Mouse (Mus musculus) myocyte (in vitro differentiated cells): ENCODE data around the gene Slc32a1. TPM values are rescaled to one million over a fixed set of nuclear protein-coding genes. Genes with fewer than 3 reads are reported as not detected.

ENCODE experiments used
- H3K27me3 ChIP-seq: one replicate; pipeline ENCODE4 v1.6.1; 2011; ENCODE audit not compliant: control insufficient read depth, insufficient read depth, insufficient read length
- H3K36me3 ChIP-seq: one replicate; pipeline ENCODE4 v1.6.1; 2011; ENCODE audit not compliant: control insufficient read depth, insufficient read depth
- H3K4me2 ChIP-seq: one replicate; pipeline ENCODE4 v1.6.1; 2011; ENCODE audit warnings: low read depth, control low read depth
- H3K4me3 ChIP-seq: one replicate; pipeline ENCODE4 v1.5.1; 2011; ENCODE audit warnings: mild to moderate bottlenecking, control low read depth, moderate library complexity
- H3K79me2 ChIP-seq: one replicate; pipeline ENCODE4 v1.6.1; 2011; ENCODE audit not compliant: control insufficient read depth, insufficient read depth
- H3ac ChIP-seq: one replicate; pipeline ENCODE4 v1.6.1; 2011; ENCODE audit not compliant: control insufficient read depth, insufficient read length
- CEBPB ChIP-seq: IDR thresholded peaks from 2 replicates; pipeline ENCODE4 v1.6.1; 2011; ENCODE audit warnings: mild to moderate bottlenecking, moderate library complexity; ENCODE audit not compliant: poor library complexity, insufficient read depth, severe bottlenecking
- E2F4 ChIP-seq: IDR thresholded peaks from one replicate; pipeline ENCODE4 v1.6.1; 2011; ENCODE audit warnings: mild to moderate bottlenecking, control low read depth, moderate library complexity; ENCODE audit not compliant: insufficient read depth
- MAX ChIP-seq: IDR thresholded peaks from one replicate; pipeline ENCODE4 v1.6.1; 2011; ENCODE audit warnings: low read depth, mild to moderate bottlenecking, control low read depth
- MYOD1 ChIP-seq, 3 experiments: IDR thresholded peaks; one replicate each; pipeline ENCODE4 v1.6.1; 2011; ENCODE audit warnings: control low read depth in 2 of 3, low read depth in 2 of 3, mild to moderate bottlenecking in 2 of 3, moderate library complexity in 1 of 3; ENCODE audit not compliant: insufficient read length in 2 of 3, control insufficient read depth in 1 of 3
- MYOG ChIP-seq, 3 experiments: IDR thresholded peaks; one replicate each; pipeline ENCODE4 v1.6.1; 2011; ENCODE audit warnings: control low read depth in 2 of 3, low read depth in 2 of 3, mild to moderate bottlenecking in 2 of 3; ENCODE audit not compliant: insufficient read length in 2 of 3, control insufficient read depth in 1 of 3, insufficient read depth in 1 of 3
- POLR2A ChIP-seq: IDR thresholded peaks from one replicate; pipeline ENCODE4 v1.6.1; 2011; ENCODE audit warnings: low read depth, mild to moderate bottlenecking, control low read depth, moderate library complexity; ENCODE audit not compliant: insufficient read length
- POLR2AphosphoS2 ChIP-seq: IDR thresholded peaks from one replicate; pipeline ENCODE4 v1.6.1; 2011; ENCODE audit warnings: low read depth, control low read depth; ENCODE audit not compliant: insufficient read length
- REST ChIP-seq: IDR thresholded peaks from one replicate; pipeline ENCODE4 v1.6.1; 2011; ENCODE audit warnings: mild to moderate bottlenecking, control low read depth, moderate library complexity; ENCODE audit not compliant: insufficient read depth, insufficient read length
- SRF ChIP-seq: IDR thresholded peaks from one replicate; pipeline ENCODE4 v1.6.1; 2011; ENCODE audit warnings: low read depth; ENCODE audit not compliant: control insufficient read depth, insufficient read length
- TCF12 ChIP-seq: IDR thresholded peaks from one replicate; pipeline ENCODE4 v1.6.1; 2011; ENCODE audit warnings: mild to moderate bottlenecking, control low read depth; ENCODE audit not compliant: poor library complexity, insufficient read depth, severe bottlenecking
- TCF3 ChIP-seq: IDR thresholded peaks from one replicate; pipeline ENCODE4 v1.6.1; 2011; ENCODE audit warnings: low read depth, control low read depth; ENCODE audit not compliant: insufficient read length
- USF1 ChIP-seq: IDR thresholded peaks from one replicate; pipeline ENCODE4 v1.6.1; 2011; ENCODE audit warnings: low read depth, mild to moderate bottlenecking, control low read depth, moderate library complexity
- polyA plus RNA-seq: library from polyadenylated mRNA; unstranded; fragments of >200 nt; fragmentation: generic; extraction: Trizol; gene quantifications from one replicate; pipeline ENCODE4 v1.2.1, GENCODE M21; 2012; ENCODE audit warnings: missing spikeins

Gene Slc32a1
- polyA plus RNA-seq, 1 experiment: not detected

- Histone ChIP-seq H3ac (no peak overlapping the region), H3K27me3 (no peaks in the 10 kb centered on the region), H3K36me3 (no peaks in the 10 kb centered on the region), H3K4me2 (no peak overlapping the region), H3K79me2 (no peaks in the 10 kb centered on the region), H3K4me3 (no peak overlapping the region)
- TF ChIP-seq SRF: no peak
- no peak for TF ChIP-seq TCF3
- no peak for TF ChIP-seq TCF12
- no peak for TF ChIP-seq MYOG (IDR thresholded peaks at IDR 0.05; ENCODE audit: control insufficient read depth in 1 of 3, insufficient read depth in 1 of 3, insufficient read length in 2 of 3, low read depth in 2 of 3)
- no peak for TF ChIP-seq CEBPB
- no peak for TF ChIP-seq POLR2AphosphoS2
- TF ChIP-seq USF1: no peak
- TF ChIP-seq POLR2A: no peak
- no peak for TF ChIP-seq MYOD1 (IDR thresholded peaks at IDR 0.05; ENCODE audit: control insufficient read depth in 1 of 3, insufficient read length in 2 of 3, low read depth in 2 of 3)
- TF ChIP-seq E2F4: no peak
- TF ChIP-seq REST: no peak
- TF ChIP-seq MAX: no peak
These were observed 25.8 kb upstream of the Slc32a1 start for GRCm38 (mm10) chr2:158584621-158585358.

- Histone ChIP-seq H3ac (no peak overlapping the region), H3K27me3 (peaks cover 5% of the 10 kb centered on the region), H3K36me3 (no peaks in the 10 kb centered on the region), H3K4me2 (no peak overlapping the region), H3K4me3 (no peak overlapping the region), H3K79me2 (no peaks in the 10 kb centered on the region)
- TF ChIP-seq MYOD1 (IDR thresholded peaks at IDR 0.05; ENCODE audit: control insufficient read depth in 1 of 3, insufficient read length in 2 of 3, low read depth in 2 of 3) (no peak), REST (no peak), POLR2AphosphoS2 (no peak), POLR2A (no peak), TCF12 (no peak), TCF3 (no peak)
These were observed 21.9 kb upstream of the Slc32a1 start for GRCm38 (mm10) chr2:158588524-158589271.

- Histone ChIP-seq H3K36me3 (no peaks in the 10 kb centered on the region), H3ac (no peak overlapping the region), H3K4me2 (no peak overlapping the region), H3K79me2 (no peaks in the 10 kb centered on the region), H3K27me3 (peaks cover 5% of the 10 kb centered on the region), H3K4me3 (no peak overlapping the region)
- TF ChIP-seq POLR2AphosphoS2: no peak
- no peak for TF ChIP-seq MYOG (IDR thresholded peaks at IDR 0.05; ENCODE audit: control insufficient read depth in 1 of 3, insufficient read depth in 1 of 3, insufficient read length in 2 of 3, low read depth in 2 of 3)
- TF ChIP-seq TCF3: no peak
- TF ChIP-seq TCF12: no peak
- TF ChIP-seq POLR2A: no peak
- TF ChIP-seq MYOD1 (IDR thresholded peaks at IDR 0.05; ENCODE audit: control insufficient read depth in 1 of 3, insufficient read length in 2 of 3, low read depth in 2 of 3): no peak
- TF ChIP-seq USF1: no peak
- no peak for TF ChIP-seq SRF
- no peak for TF ChIP-seq E2F4
- TF ChIP-seq CEBPB: no peak
- TF ChIP-seq REST: no peak
- no peak for TF ChIP-seq MAX
These were observed 20.1 kb upstream of the Slc32a1 start for GRCm38 (mm10) chr2:158590495-158590894.

- Histone ChIP-seq H3K4me2 (no peak overlapping the region), H3K79me2 (no peaks in the 10 kb centered on the region), H3K27me3 (peaks cover 8% of the 10 kb centered on the region), H3ac (no peak overlapping the region), H3K36me3 (no peaks in the 10 kb centered on the region), H3K4me3 (no peak overlapping the region)
- TF ChIP-seq MYOD1 (IDR thresholded peaks at IDR 0.05; ENCODE audit: control insufficient read depth in 1 of 3, insufficient read length in 2 of 3, low read depth in 2 of 3) (no peak), TCF12 (no peak), USF1 (no peak), E2F4 (no peak), REST (no peak), MYOG (IDR thresholded peaks at IDR 0.05; ENCODE audit: control insufficient read depth in 1 of 3, insufficient read depth in 1 of 3, insufficient read length in 2 of 3, low read depth in 2 of 3) (no peak), TCF3 (no peak), POLR2AphosphoS2 (no peak), SRF (no peak), MAX (no peak), POLR2A (no peak), CEBPB (no peak)
These were observed 19.3 kb upstream of the Slc32a1 start for GRCm38 (mm10) chr2:158591286-158591685.
